In genomic region chr1:38860867-38861524, GRCm38 (mm10) we compare ENCODE assay signal across 32 mouse cellular contexts. TPM values are rescaled to one million over a fixed set of nuclear protein-coding genes. Genes with fewer than 3 reads are reported as not detected.
DNase-seq lines count a peak whose midpoint lies in the region; ATAC-seq lines count a peak whose summit lies in the region.
"Had no signal": no experiment of that assay in that cellular context is flagged by ENCODE, and none has a peak within 500 bp of the region (broad histone marks: within the 10 kb centered on the region; RNA-seq: fewer than 3 reads in every experiment).

No protein-coding gene starts in this region.

- no peaks in the 10 kb centered on the region for H3K27me3 ChIP-seq in forebrain, embryonic 13.5 days
- no peaks in the 10 kb centered on the region for H3K27me3 ChIP-seq in forebrain, embryonic 10.5 days (ENCODE audit: poor library complexity, severe bottlenecking)
- H3K27me3 ChIP-seq in hindbrain, embryonic 16.5 days (replicated peaks; ENCODE audit: control insufficient read depth, insufficient read depth, low read length) = no peaks in the 10 kb centered on the region
- no peaks in the 10 kb centered on the region for H3K27me3 ChIP-seq in hindbrain, embryonic 10.5 days (ENCODE audit: insufficient read depth, poor library complexity, severe bottlenecking)
- H3K27me3 ChIP-seq in midbrain, embryonic 13.5 days = no peaks in the 10 kb centered on the region
- H3K27me3 ChIP-seq: CH12.LX; embryonic facial prominence, embryonic 12.5 days; limb, embryonic 12.5 days; liver, embryonic 15.5 days; midbrain, embryonic 12.5 days; neural tube, embryonic 12.5 days had no signal

- H3K27ac ChIP-seq in forebrain, embryonic 13.5 days = no peak overlapping the region
- H3K27ac ChIP-seq in forebrain, embryonic 10.5 days = no peak overlapping the region
- no peak overlapping the region for H3K27ac ChIP-seq in hindbrain, embryonic 16.5 days (ENCODE audit: low read depth, low read length)
- H3K27ac ChIP-seq in hindbrain, embryonic 10.5 days = no peak overlapping the region
- no peak overlapping the region; the same call in 1 of the 2 replicates for H3K27ac ChIP-seq in midbrain, embryonic 13.5 days
- H3K27ac ChIP-seq: embryonic facial prominence, embryonic 12.5 days; heart, adult 2 months; layer of hippocampus, adult 2 months; left cerebral cortex, adult 2 months; limb, embryonic 12.5 days; liver, embryonic 15.5 days; midbrain, embryonic 12.5 days; neural tube, embryonic 12.5 days had no signal

- H3K4me2 ChIP-seq in forebrain, embryonic 13.5 days = no peak overlapping the region
- no peak overlapping the region for H3K4me2 ChIP-seq in hindbrain, embryonic 16.5 days (ENCODE audit: low read length)
- no peak overlapping the region for H3K4me2 ChIP-seq in midbrain, embryonic 13.5 days (replicated peaks)
- H3K4me2 ChIP-seq: embryonic facial prominence, embryonic 12.5 days; heart, embryonic 12.5 days; limb, embryonic 12.5 days; liver, embryonic 15.5 days; lung, embryonic 14.5 days; midbrain, embryonic 12.5 days; neural tube, embryonic 12.5 days had no signal

- peaks cover 29% of the 10 kb centered on the region for H3K36me3 ChIP-seq in forebrain, embryonic 13.5 days (ENCODE audit: poor library complexity, severe bottlenecking)
- peaks cover 13% of the 10 kb centered on the region for H3K36me3 ChIP-seq in forebrain, embryonic 10.5 days (replicated peaks)
- H3K36me3 ChIP-seq in hindbrain, embryonic 16.5 days (ENCODE audit: control insufficient read depth, insufficient read depth, low read length) = 0 out of 2 replicates have a peak, but pooled peaks cover 5% of the 10 kb centered on the region
- H3K36me3 ChIP-seq in hindbrain, embryonic 10.5 days = peaks cover 17% of the 10 kb centered on the region
- peaks cover 31% of the 10 kb centered on the region for H3K36me3 ChIP-seq in midbrain, embryonic 13.5 days
- H3K36me3 ChIP-seq: heart, embryonic 12.5 days; limb, embryonic 12.5 days; liver, embryonic 15.5 days had no signal

- no peak overlapping the region for H3K9ac ChIP-seq in forebrain, embryonic 13.5 days
- H3K9ac ChIP-seq in hindbrain, embryonic 16.5 days (ENCODE audit: low read depth, low read length) = no peak overlapping the region
- 0 out of 2 replicates have a peak overlapping the region, but pooled peaks have one; percentile 23 for H3K9ac ChIP-seq in midbrain, embryonic 13.5 days (replicated peaks)
- H3K9ac ChIP-seq: embryonic facial prominence, embryonic 12.5 days; heart, embryonic 12.5 days; limb, embryonic 12.5 days; liver, embryonic 15.5 days; lung, embryonic 14.5 days; midbrain, embryonic 12.5 days; neural tube, embryonic 12.5 days had no signal

- 91% methylated on average over 9 of the region's 9 CpGs for WGBS in forebrain, embryonic 13.5 days
- WGBS in forebrain, embryonic 10.5 days = 89% methylated on average over 9 of the region's 9 CpGs
- 85% methylated on average over 9 of the region's 9 CpGs for WGBS in hindbrain, embryonic 16.5 days
- 90% methylated on average over 9 of the region's 9 CpGs for WGBS in hindbrain, embryonic 10.5 days
- WGBS in midbrain, embryonic 13.5 days = 84% methylated on average over 9 of the region's 9 CpGs

- ATAC-seq in forebrain, embryonic 13.5 days = peak; percentile 57
- peak; percentile 76 for ATAC-seq in hindbrain, embryonic 16.5 days
- ATAC-seq in midbrain, embryonic 13.5 days = peak; percentile 53
- ATAC-seq in erythroid progenitor cell, adult 5-6 weeks (replicated peaks; ENCODE audit: low FRiP score, poor library complexity, severe bottlenecking) = no peak
- ATAC-seq: activated CD4-positive, CD25-positive, alpha-beta regulatory T cell, adult 4 months had no signal

- DNase-seq in forebrain, embryonic 10.5 days (ENCODE audit: extremely low spot score, low spot score) = no peak
- no peak for DNase-seq in hindbrain, embryonic 10.5 days (ENCODE audit: low spot score)
- DNase-seq in gastrocnemius, postnatal 14 days = no peak
- DNase-seq: cerebellum, adult 9-10 months; cerebellum, postnatal 36 days; embryo, embryonic 11 days; gastrocnemius, postnatal 25 days; heart, adult 2 months; heart, postnatal 4 days; kidney, adult 2 months; kidney, postnatal 36 days; right cerebral cortex, adult 18-20 months; spleen, adult 18-20 months; thymus, postnatal 14 days had no signal

- intact Hi-C loops in gastrocnemius, postnatal 14 days (cut with DNase I; ENCODE audit: low total_unique reads) = no loop called here

- no peaks in the 10 kb centered on the region for H3K4me1 ChIP-seq in forebrain, embryonic 13.5 days
- no peaks in the 10 kb centered on the region for H3K4me1 ChIP-seq in forebrain, embryonic 10.5 days
- H3K4me1 ChIP-seq in hindbrain, embryonic 16.5 days (ENCODE audit: control insufficient read depth, insufficient read depth, low read depth, low read length) = peaks cover 5% of the 10 kb centered on the region; the same call in 1 of the 2 replicates
- H3K4me1 ChIP-seq in hindbrain, embryonic 10.5 days (replicated peaks) = no peaks in the 10 kb centered on the region
- peaks cover 9% of the 10 kb centered on the region for H3K4me1 ChIP-seq in midbrain, embryonic 13.5 days (replicated peaks)
- H3K4me1 ChIP-seq: embryonic facial prominence, embryonic 12.5 days; heart, embryonic 12.5 days; limb, embryonic 12.5 days; liver, embryonic 15.5 days; midbrain, embryonic 12.5 days; neural tube, embryonic 12.5 days had no signal

- no peaks in the 10 kb centered on the region for H3K9me3 ChIP-seq in forebrain, embryonic 13.5 days (replicated peaks)
- H3K9me3 ChIP-seq in forebrain, embryonic 10.5 days = no peaks in the 10 kb centered on the region
- no peaks in the 10 kb centered on the region for H3K9me3 ChIP-seq in hindbrain, embryonic 16.5 days (ENCODE audit: control insufficient read depth, low read length)
- no peaks in the 10 kb centered on the region for H3K9me3 ChIP-seq in hindbrain, embryonic 10.5 days
- no peaks in the 10 kb centered on the region for H3K9me3 ChIP-seq in midbrain, embryonic 13.5 days
- H3K9me3 ChIP-seq: embryonic facial prominence, embryonic 12.5 days; heart, embryonic 12.5 days; limb, embryonic 12.5 days; liver, embryonic 15.5 days; midbrain, embryonic 12.5 days; neural tube, embryonic 12.5 days had no signal

- H3K4me3 ChIP-seq in forebrain, embryonic 13.5 days = no peak overlapping the region
- no peak overlapping the region for H3K4me3 ChIP-seq in forebrain, embryonic 10.5 days
- no peak overlapping the region for H3K4me3 ChIP-seq in hindbrain, embryonic 16.5 days (ENCODE audit: low read length)
- no peak overlapping the region for H3K4me3 ChIP-seq in hindbrain, embryonic 10.5 days
- H3K4me3 ChIP-seq in midbrain, embryonic 13.5 days (replicated peaks) = no peak overlapping the region
- H3K4me3 ChIP-seq: embryonic facial prominence, embryonic 12.5 days; heart, adult 2 months; heart, embryonic 12.5 days; layer of hippocampus, adult 2 months; left cerebral cortex, adult 2 months; limb, embryonic 12.5 days; liver, embryonic 15.5 days; midbrain, embryonic 12.5 days; myocyte; neural tube, embryonic 12.5 days had no signal

RNA-seq across cellular contexts. Expression of gene Lonrf2, which starts 24.5 kb away (rescaled TPM):
- polyA plus RNA-seq in forebrain, embryonic 13.5 days (2015; fragmentation: Nextera tagmentation; extraction: Ambion mirVana) = 6.9 and 7.0 TPM in 2 replicates
- 1.9 and 2.1 TPM in 2 replicates for polyA plus RNA-seq in forebrain, embryonic 10.5 days (2016; fragmentation: Nextera tagmentation; extraction: Ambion mirVana)
- 18.4 and 23.0 TPM in 2 replicates for polyA plus RNA-seq in hindbrain, embryonic 16.5 days (2015; fragmentation: Nextera tagmentation; extraction: Ambion mirVana)
- polyA plus RNA-seq in hindbrain, embryonic 10.5 days (2016; fragmentation: Nextera tagmentation; extraction: Ambion mirVana) = 1.9 TPM in 2 replicates
- 12.5 and 14.1 TPM in 2 replicates for polyA plus RNA-seq in midbrain, embryonic 13.5 days (2015; fragmentation: Nextera tagmentation; extraction: Ambion mirVana)
- total RNA-seq in gastrocnemius, postnatal 14 days (2021) = under 1 TPM; 0.58 to 0.94 TPM
- 1.1 TPM in 1 of 2 replicates, not detected in the other for total RNA-seq in erythroid progenitor cell, adult 5-6 weeks (2015; ENCODE audit: low replicate concordance)
- total RNA-seq in erythroid progenitor cell, adult 5-6 weeks (2017; ENCODE audit: low replicate concordance) = under 0.01 and 0.26 TPM in 2 replicates
- total RNA-seq: CH12.LX; liver, adult 2 months had no signal
- polyA plus RNA-seq: activated CD4-positive, CD25-positive, alpha-beta regulatory T cell, adult 4 months; C2C12; liver, adult 2 months; myocyte had no signal

RNA-seq across cellular contexts. Expression of gene Chst10, which starts 37.0 kb away (rescaled TPM):
- 30.5 and 33.8 TPM in 2 replicates for polyA plus RNA-seq in forebrain, embryonic 13.5 days (2015; fragmentation: Nextera tagmentation; extraction: Ambion mirVana)
- polyA plus RNA-seq in forebrain, embryonic 10.5 days (2016; fragmentation: Nextera tagmentation; extraction: Ambion mirVana) = 11.9 and 12.4 TPM in 2 replicates
- polyA plus RNA-seq in hindbrain, embryonic 16.5 days (2015; fragmentation: Nextera tagmentation; extraction: Ambion mirVana) = 50.4 and 55.6 TPM in 2 replicates
- 12.8 and 14.3 TPM in 2 replicates for polyA plus RNA-seq in hindbrain, embryonic 10.5 days (2016; fragmentation: Nextera tagmentation; extraction: Ambion mirVana)
- polyA plus RNA-seq in midbrain, embryonic 13.5 days (2015; fragmentation: Nextera tagmentation; extraction: Ambion mirVana) = 45.9 and 46.6 TPM in 2 replicates
- total RNA-seq in gastrocnemius, postnatal 14 days (2021) = under 1 TPM; 0.20 to 0.53 TPM
- 24.1 and 38.1 TPM in 2 replicates for total RNA-seq in erythroid progenitor cell, adult 5-6 weeks (2015; ENCODE audit: low replicate concordance)
- 27.5 and 37.8 TPM in 2 replicates for total RNA-seq in erythroid progenitor cell, adult 5-6 weeks (2017; ENCODE audit: low replicate concordance)
- polyA plus RNA-seq: myocyte had no signal
